1 mouse cellular context compared by ENCODE assay signal in genomic region chr11:32409823-32410562, GRCm38 (mm10).
TF ChIP-seq lines count a peak whose summit lies in the region.

No protein-coding gene starts in this region.

TF ChIP-seq in CH12.LX, 34 proteins besides CTCF, POLR2A, EP300 and RAD21 (continued from another document):
- TF ChIP-seq USF2 (conservative IDR thresholded peaks at IDR 0.05; ENCODE audit: low read depth, low read length) (peak; percentile 49), MAX (IDR thresholded peaks at IDR 0.05; ENCODE audit: low read length) (peak; percentile 45; the same call in 1 of the 2 replicates), JUN (IDR thresholded peaks at IDR 0.05; ENCODE audit: insufficient read depth, low read depth, low read length) (0 out of 2 replicates have a peak, but pooled peaks have one; percentile 20), USF1 (IDR thresholded peaks at IDR 0.05; ENCODE audit: low read depth, low read length) (peak; percentile 73), MAFK (IDR thresholded peaks at IDR 0.05; ENCODE audit: insufficient replicate concordance, low read length) (0 out of 2 replicates have a peak, but pooled peaks have one; percentile 50), JUND (conservative IDR thresholded peaks at IDR 0.05; ENCODE audit: low read depth, low read length) (peak; percentile 44; the same call in 1 of the 2 replicates), CHD2 (IDR thresholded peaks at IDR 0.05; ENCODE audit: low read length) (no peak), CHD1 (IDR thresholded peaks at IDR 0.05; ENCODE audit: low read depth, low read length) (no peak)
